Mouse (Mus musculus): ENCODE data around the gene Clasrp. TPM values are rescaled to one million over a fixed set of nuclear protein-coding genes. Genes with fewer than 3 reads are reported as not detected.

The Clasrp gene
- polyA plus RNA-seq, 1 experiment from 2014 or later, result 15.7 TPM

DNA sequence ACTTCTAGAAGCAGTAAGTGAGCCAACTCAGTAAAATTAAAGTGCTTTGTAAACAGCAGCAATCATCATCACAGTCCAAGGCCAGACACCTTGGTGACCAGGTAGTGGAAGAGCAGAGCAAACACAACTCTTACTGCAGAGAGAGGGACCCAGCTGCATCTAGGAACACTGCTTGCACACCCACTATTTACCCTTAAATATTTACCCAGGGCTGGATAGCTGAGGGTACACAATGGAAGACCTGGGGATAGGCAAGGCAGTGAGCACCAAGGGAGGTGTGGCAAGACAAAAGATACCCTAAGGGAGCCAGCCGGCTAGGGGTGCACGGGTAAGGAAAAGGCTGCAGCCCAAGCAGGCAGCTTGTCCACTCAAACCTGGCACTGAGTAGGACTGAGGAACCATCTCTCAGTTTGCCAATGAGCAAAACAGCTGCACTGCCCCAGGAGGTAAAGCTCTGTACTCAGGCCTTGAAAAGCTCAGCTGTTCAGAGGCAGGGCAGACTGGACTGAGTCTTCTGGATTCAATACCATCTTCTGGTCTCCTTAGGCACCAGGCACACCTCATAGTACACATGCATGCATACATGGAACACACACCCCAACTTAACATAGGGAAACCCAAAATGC is 56.8 kb downstream of the Clasrp start:
- Histone ChIP-seq H3K4me2 (0 out of 2 replicates have a peak overlapping the region, but pooled peaks have one; percentile 5), H3K36me3 (peaks cover 18% of the 10 kb centered on the region), H3K27me3 (no peaks in the 10 kb centered on the region), H3K27ac (0 out of 2 replicates have a peak overlapping the region, but pooled peaks have one; percentile 4), H3K9ac (no peak overlapping the region), H3K9me3 (replicated peaks) (no peaks in the 10 kb centered on the region), H3K4me3 (replicated peaks) (no peak overlapping the region), H3K4me1 (replicated peaks) (peaks cover 81% of the 10 kb centered on the region)
- DNase-seq (no peak), ATAC-seq (ENCODE audit: low read depth) (peak; percentile 28; the same call in 1 of the 2 replicates)
- 78% methylated on average over 2 of the region's 2 CpGs for WGBS (ENCODE audit: insufficient replicate concordance)

GRCm38 (mm10) chr7:19546007-19546406 is 58.3 kb downstream of the Clasrp start:
- H3K9me3 ChIP-seq (replicated peaks), result no peaks in the 10 kb centered on the region
- no peak overlapping the region for H3K4me3 ChIP-seq (replicated peaks)
- no peak overlapping the region for H3K27ac ChIP-seq
- no peak overlapping the region for H3K9ac ChIP-seq
- DNase-seq (no peak), ATAC-seq (ENCODE audit: low read depth) (no peak)
- 77% methylated on average over 3 of the region's 3 CpGs for WGBS (ENCODE audit: insufficient replicate concordance)
- peaks cover 74% of the 10 kb centered on the region for H3K4me1 ChIP-seq (replicated peaks)
- H3K4me2 ChIP-seq, result no peak overlapping the region
- peaks cover 17% of the 10 kb centered on the region; the same call in 1 of the 2 replicates for H3K36me3 ChIP-seq
- H3K27me3 ChIP-seq, result no peaks in the 10 kb centered on the region

DNA sequence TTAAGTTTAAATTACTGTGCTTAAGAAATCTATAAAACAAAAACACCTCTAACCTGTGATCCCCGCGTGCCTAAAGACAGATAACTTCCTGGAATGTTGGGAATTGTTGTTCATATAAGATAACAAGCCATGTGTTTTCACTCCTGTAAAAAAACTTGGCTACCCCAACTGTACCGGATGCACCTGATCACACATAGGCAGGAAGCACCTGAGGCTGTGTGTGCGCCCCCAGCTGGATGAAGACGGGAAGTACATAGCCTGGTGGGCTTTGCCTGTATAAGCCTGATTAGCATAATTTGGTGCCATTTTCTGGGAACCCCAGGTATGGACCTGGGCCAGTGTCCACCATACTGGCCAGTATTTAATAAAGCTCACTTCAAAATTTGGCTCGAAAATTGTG is 60.7 kb downstream of the Clasrp start:
- H3K36me3 ChIP-seq, result peaks cover 9% of the 10 kb centered on the region; the same call in 1 of the 2 replicates
- no peak overlapping the region for H3K27ac ChIP-seq
- ATAC-seq (ENCODE audit: low read depth) (no peak), DNase-seq (no peak)
- no peaks in the 10 kb centered on the region for H3K27me3 ChIP-seq
- H3K4me3 ChIP-seq (replicated peaks), result no peak overlapping the region
- peaks cover 63% of the 10 kb centered on the region for H3K4me1 ChIP-seq (replicated peaks)
- no peak overlapping the region for H3K9ac ChIP-seq
- no peak overlapping the region for H3K4me2 ChIP-seq
- H3K9me3 ChIP-seq (replicated peaks), result no peaks in the 10 kb centered on the region
- 47% methylated on average over 6 of the region's 6 CpGs for WGBS (ENCODE audit: insufficient replicate concordance)

- H3K27ac ChIP-seq, result no peak overlapping the region
- no peaks in the 10 kb centered on the region for H3K9me3 ChIP-seq (replicated peaks)
- no peak overlapping the region for H3K9ac ChIP-seq
- DNase-seq, result no peak
- no peaks in the 10 kb centered on the region for H3K27me3 ChIP-seq
- peaks cover 14% of the 10 kb centered on the region for H3K36me3 ChIP-seq
- H3K4me1 ChIP-seq (replicated peaks), result peaks cover 53% of the 10 kb centered on the region
- 0 out of 2 replicates have a peak, but pooled peaks have one; percentile 7 for ATAC-seq (ENCODE audit: low read depth)
- H3K4me2 ChIP-seq, result no peak overlapping the region
- no peak overlapping the region for H3K4me3 ChIP-seq (replicated peaks)
- 62% methylated on average over 8 of the region's 8 CpGs for WGBS (ENCODE audit: insufficient replicate concordance)
These were observed 62.1 kb downstream of the Clasrp start for GRCm38 (mm10) chr7:19542155-19542691.

DNA sequence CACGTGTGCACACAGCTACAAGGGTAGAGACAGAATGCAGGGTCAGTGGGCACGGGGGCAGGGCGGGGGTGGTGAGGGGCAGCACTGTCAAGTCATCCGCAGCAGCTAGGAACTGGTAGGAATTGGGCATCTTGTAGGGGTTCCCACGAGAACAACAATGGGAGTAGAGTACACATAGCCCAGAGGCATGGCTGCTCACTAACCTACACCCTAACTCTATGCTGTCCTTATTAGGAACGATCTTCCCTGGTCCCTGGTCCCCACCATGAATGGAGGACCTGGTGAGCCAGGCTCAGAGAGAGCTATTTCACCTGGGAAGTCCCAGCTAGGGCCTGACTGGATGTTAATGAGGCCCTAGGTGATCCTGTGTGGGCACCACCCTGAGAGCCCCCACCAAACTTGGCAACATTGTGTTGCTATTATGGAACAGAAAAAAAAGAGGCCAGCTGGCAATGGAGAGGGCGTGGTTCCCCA is 62.6 kb downstream of the Clasrp start:
- no peak for DNase-seq
- WGBS (ENCODE audit: insufficient replicate concordance), result 76% methylated on average over 7 of the region's 7 CpGs
- no peak for ATAC-seq (ENCODE audit: low read depth)

DNA sequence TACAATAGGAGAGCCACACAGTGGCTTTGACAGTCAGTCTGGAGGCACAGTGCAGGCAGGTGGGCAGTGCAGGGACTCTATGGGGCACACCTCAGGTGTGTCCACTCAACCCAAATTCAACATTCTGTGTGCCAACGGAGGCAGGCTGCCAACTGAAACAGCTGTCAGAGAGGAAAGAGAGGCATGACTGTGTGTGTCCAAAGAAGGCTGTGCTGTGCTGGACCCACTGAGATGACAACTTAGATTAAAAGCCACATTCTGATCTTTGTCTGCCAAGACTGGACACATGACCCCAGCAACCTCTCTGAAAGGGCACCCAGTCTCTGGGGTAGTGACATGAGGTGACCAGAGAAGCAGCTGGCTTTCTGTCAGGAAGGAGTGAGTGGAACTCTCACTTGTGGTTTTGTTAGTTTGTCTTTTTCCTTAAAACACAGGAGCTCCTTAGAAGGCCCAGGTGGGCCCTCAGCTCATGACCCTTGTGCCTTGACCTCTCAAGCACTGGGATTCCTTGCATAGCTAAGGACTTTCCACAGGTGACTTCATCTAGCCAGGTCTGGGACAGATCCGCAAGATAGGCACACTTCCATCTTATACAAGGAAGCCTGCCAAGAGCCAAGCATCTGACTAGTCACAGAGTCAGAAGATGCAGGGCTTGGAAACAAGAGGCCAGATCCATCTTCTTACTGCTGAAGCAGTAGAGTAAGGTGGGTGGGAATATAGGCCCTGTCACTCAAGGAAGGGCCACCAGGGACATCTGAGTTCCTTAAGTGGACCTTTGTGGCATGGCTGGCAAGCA is 63.3 kb downstream of the Clasrp start:
- WGBS (ENCODE audit: insufficient replicate concordance), result 98% methylated on average over 2 of the region's 2 CpGs
- Histone ChIP-seq H3K4me1 (replicated peaks) (peaks cover 41% of the 10 kb centered on the region), H3K9me3 (replicated peaks) (no peaks in the 10 kb centered on the region), H3K4me2 (no peak overlapping the region), H3K27ac (no peak overlapping the region), H3K27me3 (no peaks in the 10 kb centered on the region), H3K36me3 (peaks cover 23% of the 10 kb centered on the region), H3K9ac (no peak overlapping the region), H3K4me3 (replicated peaks) (no peak overlapping the region)
- ATAC-seq (ENCODE audit: low read depth), result no peak
- no peak for DNase-seq

More for the DNA sequence above, 62.6 kb downstream of the Clasrp start:
- no peak overlapping the region for H3K9ac ChIP-seq
- no peak overlapping the region for H3K4me3 ChIP-seq (replicated peaks)
- no peaks in the 10 kb centered on the region for H3K9me3 ChIP-seq (replicated peaks)
- no peaks in the 10 kb centered on the region for H3K27me3 ChIP-seq
- H3K4me2 ChIP-seq, result no peak overlapping the region
- H3K36me3 ChIP-seq, result peaks cover 16% of the 10 kb centered on the region
- H3K4me1 ChIP-seq (replicated peaks), result peaks cover 48% of the 10 kb centered on the region
- H3K27ac ChIP-seq, result no peak overlapping the region

GRCm38 (mm10) chr7:19534676-19535075 is 69.6 kb downstream of the Clasrp start:
- no peaks in the 10 kb centered on the region for H3K27me3 ChIP-seq
- H3K4me2 ChIP-seq, result no peak overlapping the region
- H3K36me3 ChIP-seq, result peaks cover 77% of the 10 kb centered on the region
- H3K4me1 ChIP-seq (replicated peaks), result peaks cover 4% of the 10 kb centered on the region; the same call in 1 of the 2 replicates
- DNase-seq (no peak), ATAC-seq (ENCODE audit: low read depth) (no peak)
- H3K27ac ChIP-seq, result no peak overlapping the region
- no peaks in the 10 kb centered on the region for H3K9me3 ChIP-seq (replicated peaks)
- H3K4me3 ChIP-seq (replicated peaks), result no peak overlapping the region
- no peak overlapping the region for H3K9ac ChIP-seq
- 94% methylated on average over 10 of the region's 10 CpGs for WGBS (ENCODE audit: insufficient replicate concordance)

GRCm38 (mm10) chr7:19532240-19532639 is 72.0 kb downstream of the Clasrp start:
- Histone ChIP-seq H3K27me3 (no peaks in the 10 kb centered on the region), H3K4me3 (replicated peaks) (no peak overlapping the region), H3K4me1 (replicated peaks) (no peaks in the 10 kb centered on the region), H3K9ac (no peak overlapping the region), H3K4me2 (no peak overlapping the region), H3K9me3 (replicated peaks) (no peaks in the 10 kb centered on the region), H3K27ac (no peak overlapping the region), H3K36me3 (peaks cover 86% of the 10 kb centered on the region)
- 94% methylated on average over 14 of the region's 14 CpGs for WGBS (ENCODE audit: insufficient replicate concordance)
- ATAC-seq (ENCODE audit: low read depth) (no peak), DNase-seq (no peak)

GRCm38 (mm10) chr7:19531077-19531476 is 73.2 kb downstream of the Clasrp start:
- ATAC-seq (ENCODE audit: low read depth) (0 out of 2 replicates have a peak, but pooled peaks have one; percentile 13), DNase-seq (no peak)
- H3K9me3 ChIP-seq (replicated peaks), result no peaks in the 10 kb centered on the region
- H3K27ac ChIP-seq, result no peak overlapping the region
- H3K4me3 ChIP-seq (replicated peaks), result no peak overlapping the region
- no peaks in the 10 kb centered on the region for H3K27me3 ChIP-seq
- no peaks in the 10 kb centered on the region for H3K4me1 ChIP-seq (replicated peaks)
- H3K9ac ChIP-seq, result no peak overlapping the region
- 82% methylated on average over 10 of the region's 10 CpGs for WGBS (ENCODE audit: insufficient replicate concordance)
- H3K4me2 ChIP-seq, result no peak overlapping the region
- H3K36me3 ChIP-seq, result peaks cover 78% of the 10 kb centered on the region
